Mouse (Mus musculus) gastrocnemius, postnatal 25 days (tissue): ENCODE data around the gene Eif6. TPM values are rescaled to one million over a fixed set of nuclear protein-coding genes. Genes with fewer than 3 reads are reported as not detected.
A peak's percentile ranks its signal among the peaks of the same experiment; 100 is the strongest.

ENCODE experiments used
- DNase-seq: peaks from one replicate; pipeline ENCODE4 v3.0.0; 2022
- total RNA-seq, 2 experiments: library from RNA; stranded (reverse); gene quantifications; 1 replicate in 1 of 2; 2 replicates in 1 of 2; pipeline ENCODE4 v1.2.3; 2021

Eif6 gene
- total RNA-seq, 2 experiments from 2014 or later = 38.6 to 45.3 TPM

DNA sequence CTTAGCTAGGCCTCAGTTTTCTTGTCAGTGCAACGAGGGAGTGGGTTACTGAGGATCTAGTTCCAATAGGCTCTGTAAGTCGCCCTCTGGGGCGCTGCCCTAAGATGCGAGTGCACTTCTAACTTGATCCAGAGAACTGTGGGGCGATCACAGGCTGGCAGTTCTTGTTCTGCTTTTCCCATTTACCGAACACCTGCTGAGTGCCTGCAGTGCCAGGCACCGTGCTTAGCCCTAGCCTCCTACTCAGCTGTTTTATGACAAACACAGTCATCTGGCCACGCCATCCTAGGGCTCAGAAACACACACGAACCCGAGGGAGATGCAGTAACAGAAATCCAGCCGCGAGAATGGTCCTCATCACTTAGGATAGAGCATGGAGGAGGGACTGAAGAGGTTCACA lies 33.8 kb downstream of the Eif6 start:
- no peak for DNase-seq

DNA sequence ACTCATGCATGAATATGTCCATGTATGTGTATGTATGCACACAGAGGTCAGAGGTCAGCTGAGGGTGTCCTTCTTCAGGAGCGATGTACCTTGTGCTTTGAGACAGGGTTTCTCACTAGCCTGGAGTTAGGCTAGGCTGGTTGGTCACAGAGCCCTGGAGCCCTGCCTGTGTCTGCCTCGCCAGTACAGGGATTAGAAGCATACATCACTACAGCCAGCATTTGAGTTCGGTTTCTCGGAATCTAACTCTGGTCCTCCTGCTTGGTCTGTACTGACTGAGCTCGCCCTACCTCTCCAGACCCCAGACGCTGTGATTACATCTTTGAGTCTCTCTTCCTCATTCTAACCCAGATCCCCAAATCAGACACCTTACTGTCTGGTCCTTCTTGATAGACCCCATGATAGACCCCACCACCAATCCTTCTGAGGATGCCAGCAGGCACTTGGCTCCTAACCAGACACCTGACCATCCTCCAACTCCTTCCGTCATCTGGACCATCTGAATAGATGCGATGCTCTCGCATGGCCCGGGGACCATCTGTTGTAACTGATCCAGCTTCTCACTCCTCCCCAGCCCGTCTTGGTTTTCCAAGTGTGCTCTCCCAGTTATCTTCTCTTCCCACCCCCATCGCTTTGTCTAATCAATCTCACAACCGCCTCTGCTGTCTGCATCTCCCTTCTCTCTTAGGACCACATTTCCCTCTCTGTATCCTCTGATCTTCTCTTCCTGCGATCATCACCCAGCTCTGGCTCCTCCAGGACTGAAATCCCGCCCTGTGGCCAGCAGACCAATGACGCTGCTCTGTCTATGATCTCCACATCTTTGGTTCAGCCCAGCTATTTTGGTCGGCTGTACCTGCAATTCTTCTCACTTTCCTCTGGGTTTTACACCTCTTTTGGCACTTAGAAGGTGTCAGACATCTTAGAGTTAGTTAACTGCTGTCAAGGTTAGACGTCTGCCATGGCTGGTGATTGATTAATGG lies 38.5 kb downstream of the Eif6 start:
- DNase-seq = no peak

DNA sequence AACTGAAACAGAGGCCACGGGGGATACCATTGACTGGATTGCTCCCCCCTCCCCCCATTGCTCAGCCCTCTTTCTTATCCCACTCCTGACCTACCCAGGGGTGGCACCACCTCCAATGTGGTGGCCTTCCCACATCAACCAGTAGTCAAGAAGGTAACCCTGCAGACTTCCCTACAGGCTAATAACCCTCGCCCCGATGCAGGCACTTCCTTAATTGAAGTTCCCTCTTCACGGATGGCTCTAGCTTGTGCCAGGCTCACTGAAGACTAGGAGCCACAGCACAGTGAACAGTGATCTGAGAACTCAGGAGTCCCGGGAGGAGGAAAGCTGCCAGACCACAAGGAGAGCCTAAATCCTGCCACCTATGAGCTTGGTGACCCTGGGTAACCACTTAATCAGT lies 39.8 kb downstream of the Eif6 start:
- DNase-seq = no peak

DNA sequence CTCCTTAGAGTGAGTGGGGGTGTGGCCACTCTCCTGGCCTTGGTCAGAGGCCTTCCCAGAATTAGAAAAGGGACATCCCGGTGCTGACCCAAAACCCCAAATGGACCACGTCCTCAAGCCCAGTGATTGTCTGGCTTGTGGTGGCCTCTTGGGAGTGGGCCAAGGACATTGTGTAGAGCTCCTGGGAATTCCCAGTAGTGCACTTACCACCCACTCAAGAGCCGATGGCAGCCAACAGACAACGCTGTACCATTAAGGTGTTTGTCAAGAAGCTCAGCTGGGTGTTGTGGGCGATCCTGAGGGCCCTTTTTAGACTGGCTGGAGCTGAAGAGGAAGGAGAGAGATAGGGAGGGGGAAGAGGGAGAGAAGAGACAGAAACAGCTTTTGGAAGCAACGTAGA lies 42.2 kb downstream of the Eif6 start:
- DNase-seq = no peak

DNA sequence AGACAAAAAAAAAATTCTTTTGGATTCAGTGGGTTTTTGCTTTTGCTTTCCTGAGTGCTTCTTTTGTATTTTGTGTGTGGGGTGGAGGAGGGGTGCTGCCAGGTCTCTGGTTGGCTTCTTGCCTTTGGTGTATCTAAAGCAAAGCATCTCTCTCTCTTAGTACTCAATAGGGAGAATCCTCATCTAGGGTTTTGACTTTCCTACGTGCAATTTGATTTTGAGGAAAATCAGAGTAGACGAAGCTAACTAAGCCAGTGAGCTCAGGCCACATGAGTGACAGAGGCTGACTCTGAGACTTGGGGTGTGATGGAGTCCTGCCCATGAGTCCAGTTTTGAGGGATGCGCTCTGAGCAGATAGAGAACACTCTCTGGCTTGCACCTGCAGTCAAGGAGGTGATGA lies 47.2 kb downstream of the Eif6 start:
- no peak for DNase-seq

DNA sequence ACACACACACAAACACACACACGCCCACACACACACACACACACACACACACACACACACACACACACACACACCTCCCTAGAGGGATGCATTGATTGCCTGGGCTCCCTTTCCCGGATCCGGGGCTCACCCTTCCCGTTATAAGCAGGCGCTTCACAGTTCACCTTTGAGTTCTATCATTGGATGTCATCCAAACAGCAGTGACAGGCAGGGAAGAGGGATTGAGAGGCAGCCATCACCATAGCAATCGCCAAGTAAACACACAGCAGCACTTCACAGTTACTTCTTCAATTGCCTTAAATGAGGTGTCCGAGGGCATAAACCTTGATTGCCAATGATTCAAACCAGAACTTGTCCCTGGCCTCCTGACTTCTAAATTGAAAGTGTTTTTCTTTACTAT lies 47.7 kb downstream of the Eif6 start:
- DNase-seq = no peak

DNA sequence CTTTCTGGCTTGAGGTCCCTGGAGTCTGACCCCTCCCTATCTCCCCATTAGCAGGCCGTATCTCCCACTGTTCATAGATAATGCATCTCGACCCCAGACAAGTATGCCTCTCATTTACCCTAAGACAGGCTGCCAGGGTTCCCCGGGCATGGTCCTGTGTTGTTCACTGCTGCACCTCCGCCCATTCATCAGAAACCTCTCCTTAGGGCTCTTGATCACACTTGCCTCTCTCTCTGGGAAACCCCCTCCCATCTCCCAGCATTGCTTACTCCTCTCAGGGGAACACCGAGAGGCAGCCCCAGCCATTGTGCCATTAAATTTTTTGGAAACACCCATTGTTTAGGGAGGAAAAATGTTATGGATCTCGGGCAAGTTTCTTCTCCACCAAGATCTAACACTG lies 48.7 kb downstream of the Eif6 start:
- no peak for DNase-seq

DNA sequence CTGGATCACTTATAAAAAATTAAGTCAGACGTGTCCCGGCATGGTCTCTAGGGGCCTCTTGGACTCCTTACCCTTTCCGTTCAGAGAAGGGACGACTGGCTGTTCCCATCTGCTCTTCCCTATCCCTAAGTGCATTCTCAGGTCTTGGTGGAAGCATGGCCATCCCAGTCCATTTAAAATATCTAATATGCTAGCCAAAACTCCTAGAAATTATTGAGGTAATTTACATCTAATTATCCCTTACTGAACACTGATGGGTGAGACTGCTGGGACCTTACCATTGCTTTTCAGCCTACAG lies 49.1 kb downstream of the Eif6 start:
- no peak for DNase-seq

DNA sequence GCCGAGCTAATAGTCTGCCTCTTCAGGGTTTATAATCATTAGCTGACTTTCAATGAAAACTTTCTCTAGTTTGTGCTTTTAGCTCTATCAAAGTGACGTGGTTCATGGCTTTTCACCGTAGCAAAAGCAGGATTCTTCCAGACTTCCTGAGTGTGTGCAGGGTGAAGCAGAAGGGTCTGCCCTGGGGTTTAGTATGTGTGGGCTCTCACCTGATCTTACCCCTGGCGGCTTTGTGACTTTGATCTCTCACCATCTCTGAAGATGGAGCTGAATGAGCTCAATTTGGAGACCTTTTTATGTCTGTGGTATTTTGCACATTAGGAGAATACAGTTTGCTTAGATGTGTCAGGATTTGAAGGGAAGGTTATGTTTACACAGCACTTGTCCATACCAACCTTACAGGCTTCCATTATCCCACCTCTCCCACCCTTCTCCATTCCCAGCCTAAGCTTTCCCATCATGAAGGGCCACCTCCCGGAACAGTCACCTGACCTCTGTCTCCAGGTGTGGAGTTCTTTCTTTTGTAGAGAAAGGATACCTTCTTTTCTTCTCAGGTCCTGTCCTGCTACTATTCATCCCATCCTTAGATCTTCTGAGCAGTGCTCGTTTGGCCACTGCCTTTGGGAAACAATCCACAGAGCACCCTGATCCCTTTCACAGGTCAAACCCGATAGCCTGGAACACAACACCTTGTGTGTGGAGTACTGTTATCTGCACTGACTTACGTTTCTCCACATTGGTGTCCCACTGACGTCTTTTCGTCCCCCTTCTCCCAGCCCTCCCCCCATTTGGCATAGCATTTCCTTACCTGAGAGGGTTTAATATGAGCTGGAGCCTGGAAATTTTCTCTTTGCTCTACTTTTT lies 49.7 kb downstream of the Eif6 start:
- DNase-seq = no peak

DNA sequence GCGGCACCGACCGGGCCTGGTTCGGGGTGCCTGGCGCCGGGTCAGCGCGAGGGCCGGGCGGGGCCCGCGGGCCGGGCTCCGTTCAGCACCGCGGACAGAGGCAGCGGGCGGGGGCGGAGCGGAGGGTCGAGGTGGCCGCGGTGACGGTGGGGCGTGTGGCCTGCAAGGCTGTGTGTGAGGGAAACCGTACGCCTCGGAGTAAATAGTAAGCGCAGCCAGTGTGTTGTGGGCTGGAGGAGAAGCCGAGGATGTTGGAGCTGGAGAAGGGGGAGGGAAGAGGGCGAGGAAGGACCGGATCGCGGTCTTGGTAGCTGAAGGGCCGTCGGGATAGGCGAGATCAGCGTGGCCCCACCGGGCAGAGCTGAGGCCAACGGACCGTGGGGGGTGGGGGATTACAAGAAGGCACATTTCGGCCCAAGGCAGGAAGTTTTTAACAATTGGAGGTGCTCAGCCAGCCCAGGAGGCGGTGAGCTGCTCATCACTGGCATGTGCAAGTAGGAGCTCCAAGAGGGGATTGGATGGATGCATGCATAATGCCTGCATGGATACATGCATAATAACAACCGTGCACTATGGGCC lies 51.0 kb downstream of the Eif6 start:
- peak; percentile 40 for DNase-seq

DNA sequence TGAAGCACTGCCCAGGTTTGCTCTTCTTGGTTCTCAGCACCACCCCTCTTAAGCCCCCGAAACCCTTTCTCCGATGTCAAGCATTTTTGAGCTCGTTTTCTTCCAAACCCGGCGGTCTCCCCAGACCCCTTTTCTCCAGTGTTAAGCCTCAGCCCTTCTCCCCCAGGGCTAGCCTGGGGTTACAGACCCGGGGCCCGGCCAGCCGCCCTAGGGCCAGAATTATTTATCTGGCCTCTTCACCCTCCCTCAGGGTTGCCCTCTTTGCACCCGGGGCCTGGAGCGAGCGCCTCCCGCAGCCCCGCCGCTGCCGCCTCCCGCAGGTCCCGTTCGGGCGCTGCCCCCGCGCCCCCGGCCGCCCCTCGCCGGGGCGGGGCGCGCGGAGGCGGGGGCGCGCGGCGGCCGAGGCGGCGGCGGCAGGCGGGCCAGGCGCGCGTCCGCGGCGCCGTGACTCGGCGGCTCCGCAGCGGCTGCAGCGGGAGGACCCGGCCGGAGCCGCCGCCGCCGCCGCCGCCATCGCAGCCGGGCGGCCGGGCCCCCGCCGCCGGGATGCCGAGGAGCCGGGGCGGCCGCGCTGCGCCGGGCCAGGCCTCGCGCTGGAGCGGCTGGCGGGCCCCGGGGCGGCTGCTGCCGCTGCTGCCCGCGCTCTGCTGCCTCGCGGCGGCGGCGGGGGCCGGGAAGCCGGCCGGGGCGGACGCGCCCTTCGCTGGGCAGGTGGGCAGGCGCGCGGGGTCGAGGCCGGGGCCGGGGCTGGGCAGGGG lies 51.6 kb downstream of the Eif6 start, which contains the start of gene Mmp24:
TSS of gene Mmp24 (plus strand) at position 416 of the 758 bp plus-strand sequence.
- DNase-seq = no peak

DNA sequence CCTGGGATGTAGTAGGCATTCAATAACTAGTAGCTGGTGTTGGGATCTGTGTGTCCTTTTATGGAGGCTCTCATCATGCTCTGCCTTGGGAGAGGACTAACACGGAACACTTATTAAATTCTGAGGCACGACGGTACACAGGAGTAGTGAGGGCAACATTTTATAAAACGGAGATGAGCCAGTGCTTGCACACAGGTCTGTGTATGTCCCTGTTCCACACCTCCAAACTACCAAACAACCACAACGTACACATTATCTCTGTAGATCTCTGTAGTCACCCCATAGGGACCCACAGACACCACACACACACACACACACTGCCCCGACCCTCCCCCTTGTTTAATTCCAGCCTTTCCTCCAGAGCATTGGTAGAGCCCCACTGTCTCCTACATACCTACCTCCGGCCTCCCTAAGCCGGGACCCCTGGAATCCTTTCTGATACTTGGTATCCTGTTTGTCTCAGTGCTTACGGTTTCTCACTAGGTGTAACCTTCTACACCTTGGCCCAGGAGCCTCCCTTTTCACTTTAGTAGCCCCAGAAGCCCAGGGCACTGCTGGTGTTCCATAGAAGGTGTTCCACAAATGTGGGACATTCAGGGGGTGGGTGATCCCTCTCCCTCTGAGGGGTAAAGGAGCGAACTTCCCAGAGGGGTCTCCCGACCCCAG lies 52.3 kb downstream of the Eif6 start:
- DNase-seq = no peak

DNA sequence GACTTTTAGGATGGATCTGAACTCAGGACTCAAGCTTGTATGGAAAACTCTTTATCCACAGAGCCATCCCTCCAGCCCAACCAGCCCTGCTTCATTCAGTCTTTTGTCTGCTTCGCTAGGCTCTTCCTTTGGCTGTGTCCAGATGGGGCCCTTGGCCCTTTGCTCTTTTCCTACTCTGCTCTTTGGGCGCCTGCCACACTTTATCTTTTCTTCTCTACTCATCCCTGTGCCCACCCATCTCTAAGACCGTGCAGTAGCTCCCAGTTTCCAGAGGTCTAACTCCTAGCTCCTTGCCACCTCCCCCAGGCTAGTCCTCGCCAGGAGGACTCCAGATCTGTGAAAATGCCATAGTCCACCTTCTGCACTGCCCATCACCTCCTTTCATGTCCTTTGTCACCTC lies 53.1 kb downstream of the Eif6 start:
- DNase-seq = no peak

Other genes with a start within 250 kb of the Eif6 start
- gene Gss, start 234.1 kb downstream of the Eif6 start, total RNA-seq = 1 to 10 TPM; 5.6 to 5.9 TPM
- 1 to 10 TPM in 1 of 2 experiments, under 1 TPM in 1; 0.88 to 5.0 TPM for gene Myh7b, start 215.7 kb downstream of the Eif6 start, total RNA-seq
- gene Trpc4ap, start 134.5 kb downstream of the Eif6 start, total RNA-seq = 10 to 100 TPM; 84.3 to 86.1 TPM
- gene Edem2, start 97.5 kb downstream of the Eif6 start, total RNA-seq = 1 to 10 TPM; 3.9 to 5.0 TPM
- not detected for gene Gm17581, start 91.1 kb downstream of the Eif6 start, total RNA-seq
- gene Procr, start 75.8 kb downstream of the Eif6 start, total RNA-seq = 10 to 100 TPM in 1 of 2 experiments, 1 to 10 TPM in 1; 5.9 to 12.4 TPM
- gene Mmp24, start 51.6 kb downstream of the Eif6 start, total RNA-seq = not detected
- gene BC029722, start 7.5 kb downstream of the Eif6 start, total RNA-seq = 10 to 100 TPM; 22.3 to 25.3 TPM
- not detected for gene Fam83c, start 7.9 kb upstream of the Eif6 start, total RNA-seq
- gene Uqcc1, start 103.4 kb upstream of the Eif6 start, total RNA-seq = 100 to 1,000 TPM; 140 to 156 TPM
- not detected for gene Gm15557, start 113.8 kb upstream of the Eif6 start, total RNA-seq
- not detected for gene Gdf5, start 118.4 kb upstream of the Eif6 start, total RNA-seq
- 1 to 10 TPM; 3.6 to 5.9 TPM for gene Cep250, start 129.5 kb upstream of the Eif6 start, total RNA-seq
- under 1 TPM; 0.51 to 0.54 TPM for gene 6430550D23Rik, start 181.1 kb upstream of the Eif6 start, total RNA-seq
- gene Ergic3, start 181.1 kb upstream of the Eif6 start, total RNA-seq = 10 to 100 TPM; 44.6 to 51.7 TPM
- gene Fer1l4, start 226.0 kb upstream of the Eif6 start, total RNA-seq = not detected
- gene Spag4, start 238.2 kb upstream of the Eif6 start, total RNA-seq = under 1 TPM; 0.13 to 0.31 TPM